Mouse (Mus musculus) CH12.LX (cell line): ENCODE measurements around the gene Htr1d. TPM values are rescaled to one million over a fixed set of nuclear protein-coding genes. Genes with fewer than 3 reads are reported as not detected.

Source experiments
- DNase-seq: peaks from one replicate; pipeline ENCODE4 v3.0.0-alpha.2; 2013; ENCODE audit errors: extremely low read depth
- H3K27ac ChIP-seq: 2 replicates; pipeline ENCODE4 v1.5.1; 2012; ENCODE audit warnings: low read depth, mild to moderate bottlenecking, control low read depth, moderate library complexity; ENCODE audit not compliant: insufficient read depth
- H3K27me3 ChIP-seq: replicated peaks from 2 replicates; pipeline ENCODE3; 2012; ENCODE audit warnings: inconsistent platforms
- H3K36me3 ChIP-seq, 2 experiments: replicated peaks in 1 of 2; 2 replicates each; pipeline versions ENCODE3 to v1.6.1; 2012; ENCODE audit warnings: inconsistent platforms in 1 of 2, low read length in 1 of 2, mild to moderate bottlenecking in 1 of 2, mixed read lengths in 1 of 2, moderate library complexity in 1 of 2; ENCODE audit not compliant: control insufficient read depth in 1 of 2, insufficient read depth in 1 of 2
- H3K4me1 ChIP-seq, 2 experiments: 2 replicates each; pipeline ENCODE4 v1.6.1; 2012; ENCODE audit warnings: inconsistent platforms in 1 of 2, moderate library complexity in 1 of 2; ENCODE audit not compliant: insufficient read depth in 2 of 2, control insufficient read depth in 1 of 2
- H3K4me2 ChIP-seq: 2 replicates; pipeline ENCODE4 v1.6.1; 2012; ENCODE audit warnings: low read depth, mild to moderate bottlenecking, control low read depth; ENCODE audit not compliant: poor library complexity, insufficient read depth, severe bottlenecking
- H3K4me3 ChIP-seq, 3 experiments: fragments of 150-350 bp in 1 of 3; sonication (generic) in 1 of 3; replicated peaks in 1 of 3; 2 replicates each; pipeline versions ENCODE3 to v1.5.1; 2011 to 2012; ENCODE audit warnings: low read depth in 2 of 3, low read length in 2 of 3, mild to moderate bottlenecking in 2 of 3, moderate library complexity in 2 of 3, control low read depth in 1 of 3, improper control_type of control experiment in 1 of 3, inconsistent platforms in 1 of 3, mixed read lengths in 1 of 3; ENCODE audit not compliant: poor library complexity in 1 of 3
- H3K79me2 ChIP-seq: replicated peaks from 2 replicates; pipeline ENCODE4 v1.6.1; 2012; ENCODE audit warnings: mild to moderate bottlenecking, moderate library complexity; ENCODE audit not compliant: control insufficient read depth, poor library complexity, insufficient read depth, severe bottlenecking; ENCODE audit errors: extremely low read depth
- H3K9ac ChIP-seq: 2 replicates; pipeline ENCODE4 v1.6.1; 2012; ENCODE audit warnings: low read depth, mild to moderate bottlenecking, control low read depth, moderate library complexity; ENCODE audit not compliant: insufficient read depth
- H3K9me3 ChIP-seq: replicated peaks from 2 replicates; pipeline ENCODE3; 2012; ENCODE audit warnings: low read length, inconsistent platforms, mixed read lengths
- E2F4 ChIP-seq: IDR thresholded peaks from 2 replicates; pipeline ENCODE4 v1.6.1; 2011; ENCODE audit warnings: low read depth, low read length, improper control_type of control experiment; ENCODE audit not compliant: insufficient replicate concordance
- ELF1 ChIP-seq: IDR thresholded peaks from 2 replicates; pipeline ENCODE4 v1.6.1; 2014; ENCODE audit warnings: low read depth, mild to moderate bottlenecking, inconsistent platforms, low read length, improper control_type of control experiment
- ETS1 ChIP-seq: conservative IDR thresholded peaks from 2 replicates; pipeline ENCODE4 v1.6.1; 2012; ENCODE audit warnings: low read depth, mild to moderate bottlenecking, inconsistent platforms, low read length, improper control_type of control experiment, moderate library complexity
- IRF4 ChIP-seq: IDR thresholded peaks from 2 replicates; pipeline ENCODE4 v1.6.1; 2014; ENCODE audit warnings: low read depth, mild to moderate bottlenecking, inconsistent platforms, low read length, improper control_type of control experiment
- JUN ChIP-seq: IDR thresholded peaks from 2 replicates; pipeline ENCODE4 v1.6.1; 2011; ENCODE audit warnings: low read depth, mild to moderate bottlenecking, low read length, improper control_type of control experiment, moderate library complexity; ENCODE audit not compliant: insufficient read depth
- JUND ChIP-seq: conservative IDR thresholded peaks from 2 replicates; pipeline ENCODE4 v1.6.1; 2011; ENCODE audit warnings: low read depth, low read length, improper control_type of control experiment
- KAT2A ChIP-seq: IDR thresholded peaks from 2 replicates; pipeline ENCODE4 v1.6.1; 2012; ENCODE audit warnings: low read length, improper control_type of control experiment, inconsistent platforms; ENCODE audit not compliant: insufficient replicate concordance
- MXI1 ChIP-seq: IDR thresholded peaks from 2 replicates; pipeline ENCODE4 v1.6.1; 2011; ENCODE audit warnings: mild to moderate bottlenecking, low read depth, low read length, improper control_type of control experiment
- MYC ChIP-seq: IDR thresholded peaks from 2 replicates; pipeline ENCODE4 v1.6.1; 2011; ENCODE audit warnings: low read depth, mild to moderate bottlenecking, improper control_type of control experiment, low read length
- NELFE ChIP-seq: IDR thresholded peaks from 2 replicates; pipeline ENCODE4 v1.6.1; 2011; ENCODE audit warnings: low read depth, low read length, improper control_type of control experiment
- NRF1 ChIP-seq: IDR thresholded peaks from 2 replicates; pipeline ENCODE4 v1.6.1; 2014; ENCODE audit warnings: low read depth, mild to moderate bottlenecking, inconsistent platforms, low read length, improper control_type of control experiment, moderate library complexity
- POLR2A ChIP-seq: IDR thresholded peaks from 2 replicates; pipeline ENCODE4 v1.6.1; 2011; ENCODE audit warnings: low read depth, mild to moderate bottlenecking, improper control_type of control experiment, low read length
- POLR2AphosphoS2 ChIP-seq: IDR thresholded peaks from 2 replicates; pipeline ENCODE4 v1.6.1; 2011; ENCODE audit warnings: low read depth, low read length, improper control_type of control experiment
- RAD21 ChIP-seq: IDR thresholded peaks from 2 replicates; pipeline ENCODE4 v1.6.1; 2011; ENCODE audit warnings: low read depth, mild to moderate bottlenecking, low read length, improper control_type of control experiment, moderate library complexity
- RCOR1 ChIP-seq: conservative IDR thresholded peaks from 2 replicates; pipeline ENCODE4 v1.6.1; 2012; ENCODE audit warnings: low read depth, mild to moderate bottlenecking, inconsistent platforms, low read length, improper control_type of control experiment
- SIN3A ChIP-seq: IDR thresholded peaks from 2 replicates; pipeline ENCODE4 v1.6.1; 2012; ENCODE audit warnings: low read length, improper control_type of control experiment, inconsistent platforms
- TBP ChIP-seq: conservative IDR thresholded peaks from 2 replicates; pipeline ENCODE4 v1.6.1; 2011; ENCODE audit warnings: low read depth, low read length, improper control_type of control experiment
- TCF12 ChIP-seq: IDR thresholded peaks from 2 replicates; pipeline ENCODE4 v1.6.1; 2014; ENCODE audit warnings: low read depth, mild to moderate bottlenecking, inconsistent platforms, low read length, improper control_type of control experiment
- ZC3H11A ChIP-seq: IDR thresholded peaks from 2 replicates; pipeline ENCODE4 v1.6.1; 2012; ENCODE audit warnings: low read depth, mild to moderate bottlenecking, inconsistent platforms, low read length, improper control_type of control experiment
- ZKSCAN1 ChIP-seq: IDR thresholded peaks from 2 replicates; pipeline ENCODE4 v1.6.1; 2012; ENCODE audit warnings: low read depth, inconsistent platforms, low read length, improper control_type of control experiment, borderline replicate concordance
- ZMIZ1 ChIP-seq: IDR thresholded peaks from 2 replicates; pipeline ENCODE4 v1.6.1; 2012; ENCODE audit warnings: low read depth, mild to moderate bottlenecking, inconsistent platforms, low read length, improper control_type of control experiment
- dilution Hi-C: fragments of 300-500 bp; cut with MboI; formaldehyde crosslinking; loops from 2 replicates; pipeline ENCODE4 v1.14.3; 2020; ENCODE audit warnings: low sequenced_read_pairs; ENCODE audit not compliant: extremely low pct_unique_long_range_greater_than_20kb, extremely low pct_ligation_motif_present
- in situ Hi-C: fragments of 300-500 bp; cut with MboI; formaldehyde crosslinking; loops from 3 replicates; pipeline ENCODE4 v1.14.3; 2019; ENCODE audit warnings: low sequenced_read_pairs, low pct_ligation_motif_present, low pct_unique_long_range_greater_than_20kb, mixed read lengths
- polyA plus RNA-seq: library from polyadenylated mRNA; unstranded; fragments of >175 nt; gene quantifications from 2 replicates; pipeline ENCODE4 v1.2.1, GENCODE M21; 2012; ENCODE audit warnings: low read depth; ENCODE audit not compliant: insufficient read length
- total RNA-seq, 2 experiments: library from RNA; depleted of rRNA; stranded (reverse); fragments of 300-350 nt in 1 of 2; fragments of >200 nt in 1 of 2; gene quantifications; 2 replicates each; pipeline ENCODE4 v1.2.3; 2012 to 2014

Htr1d gene
- total and polyA plus RNA-seq, 3 experiments: not detected

DNA sequence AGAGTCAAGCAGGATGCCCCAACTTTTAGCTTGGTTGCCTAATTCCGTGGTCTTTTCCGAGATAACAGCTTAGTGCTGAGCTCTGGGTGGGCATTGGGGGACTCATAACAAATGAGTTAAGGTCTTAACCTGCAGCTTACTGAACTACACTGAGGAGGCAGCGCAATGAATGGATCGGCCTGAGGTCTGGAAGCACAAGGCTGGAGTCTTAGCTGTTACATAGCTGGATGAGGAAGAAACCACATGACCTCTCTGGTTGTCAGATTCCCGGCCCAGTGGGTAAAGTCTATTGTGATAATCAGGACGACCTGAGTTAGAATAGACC, 38.4 kb downstream of the Htr1d start:
- dilution Hi-C loops: no loop called here
- Histone ChIP-seq H3K9ac (no peak overlapping the region), H3K27me3 (no peaks in the 10 kb centered on the region), H3K27ac (no peak overlapping the region), H3K79me2 (no peaks in the 10 kb centered on the region), H3K4me3 (no peak overlapping the region), H3K9me3 (no peaks in the 10 kb centered on the region), H3K4me2 (no peak overlapping the region), H3K4me1 (peaks cover 0 to 14% of the 10 kb centered on the region in 2 experiments; a peak in 2 of 4 replicates), H3K36me3 (no peaks in the 10 kb centered on the region)
- no peak for DNase-seq
- in situ Hi-C loops: loop anchor here (5.0 kb wide), 1 partner anchor 161 kb away; the partner anchor contains the start of gene Lactbl1
- TF ChIP-seq NRF1 (no peak), TBP (no peak), RAD21 (no peak), ZKSCAN1 (no peak), ZMIZ1 (no peak), JUND (no peak), SIN3A (no peak), ETS1 (no peak), MXI1 (no peak)

DNA sequence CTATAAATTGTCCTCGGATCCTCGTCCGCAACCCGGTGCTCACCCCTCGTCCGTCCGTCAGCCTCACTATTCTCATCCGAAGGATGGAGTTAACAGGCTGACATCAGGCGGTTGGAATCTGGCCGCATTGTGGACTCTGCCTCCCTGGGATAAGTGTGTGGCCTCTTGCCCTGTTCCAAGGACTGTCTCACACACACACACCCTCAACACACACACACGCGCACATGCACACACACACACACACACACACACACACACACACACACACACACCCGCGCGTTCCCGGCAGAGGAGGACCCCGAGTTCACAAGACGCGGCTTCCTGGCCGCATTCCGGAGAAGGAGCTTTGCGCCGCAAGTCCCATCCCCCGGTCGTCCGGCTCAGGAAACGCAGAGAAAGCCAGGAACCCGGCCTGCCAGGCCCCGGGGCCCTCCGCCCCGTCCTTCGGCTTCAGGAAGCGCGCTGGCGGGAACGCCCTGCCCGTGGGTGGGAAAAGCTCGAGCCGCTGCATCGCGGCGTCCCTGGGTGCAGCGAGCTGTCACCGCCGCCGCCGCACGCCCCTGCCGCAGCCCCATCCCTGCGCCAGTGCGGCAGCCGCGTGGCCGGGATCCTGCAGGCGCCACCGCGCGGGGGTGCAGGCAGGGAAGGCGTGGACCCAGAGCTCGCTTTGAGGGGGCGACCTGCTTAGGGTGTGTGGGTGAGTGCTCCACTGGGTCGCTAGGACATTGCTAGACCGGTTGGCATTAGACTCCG, 38.9 kb downstream of the Htr1d start, which contains the start of gene 6030445D17Rik:
Gene 6030445D17Rik, plus strand, starts transcription at position 165 of the 753 bp plus-strand sequence.
- H3K4me1 ChIP-seq: peaks cover 0 to 14% of the 10 kb centered on the region in 2 experiments; a peak in 2 of 4 replicates
- no peaks in the 10 kb centered on the region for H3K27me3 ChIP-seq
- dilution Hi-C loops (no loop called here), in situ Hi-C loops (loop anchor here (5.0 kb wide), 1 partner anchor 160 kb away; the partner anchor contains the start of gene Lactbl1)
- H3K27ac ChIP-seq: no peak within 1 kb of the TSS
- no peak within 1 kb of the TSS for H3K4me2 ChIP-seq
- no peak within 1 kb of the TSS for H3K9ac ChIP-seq
- no peak for DNase-seq
- H3K4me3 ChIP-seq: no peak within 1 kb of the TSS
- no peaks in the 10 kb centered on the region for H3K79me2 ChIP-seq
- H3K9me3 ChIP-seq: no peaks in the 10 kb centered on the region
- TF ChIP-seq POLR2A (no peak), TCF12 (no peak), E2F4 (no peak), RCOR1 (no peak), JUN (no peak), KAT2A (no peak), NELFE (no peak), ZC3H11A (no peak), MYC (no peak), TBP (no peak), ELF1 (no peak), IRF4 (no peak), POLR2AphosphoS2 (no peak)
- H3K36me3 ChIP-seq: no peaks in the 10 kb centered on the region
